Mouse (Mus musculus) liver, embryonic 14.5 days (tissue): Measurements from ENCODE around the gene Hist1h3f. TPM values are rescaled to one million over a fixed set of nuclear protein-coding genes. Genes with fewer than 3 reads are reported as not detected.
"Not testable (repeated sequence)": the region's sequence is repeated elsewhere in the genome, so short reads cannot be mapped to it uniquely, and the experiment has no call there.

Experiments used
- ATAC-seq: fragments of 200-750 bp; cut with Nextera tagmentation; 2 replicates; pipeline ENCODE4 v1.8.0; 2017; ENCODE audit warnings: moderate number of reproducible peaks, mild to moderate bottlenecking, moderate library complexity; ENCODE audit not compliant: insufficient read depth
- DNase-seq, 3 experiments: peaks; one replicate each; pipeline ENCODE4 v3.0.0-alpha.2; 2012 to 2013; ENCODE audit warnings: low read depth in 3 of 3, low spot score in 3 of 3
- H3K27ac ChIP-seq: fragments of 300-500 bp; sonication (generic); 2 replicates; pipeline ENCODE4 v1.5.1; 2014; ENCODE audit warnings: moderate library complexity, mild to moderate bottlenecking, control low read depth, inconsistent platforms
- H3K27me3 ChIP-seq: fragments of 300-500 bp; sonication (generic); 2 replicates; pipeline ENCODE4 v1.6.1; 2014; ENCODE audit warnings: mild to moderate bottlenecking, low read length, moderate library complexity; ENCODE audit not compliant: control insufficient read depth, insufficient read depth
- H3K36me3 ChIP-seq: fragments of 300-500 bp; sonication (generic); replicated peaks from 2 replicates; pipeline ENCODE4 v1.6.1; 2014; ENCODE audit warnings: low read depth; ENCODE audit not compliant: control insufficient read depth, insufficient read depth
- H3K4me1 ChIP-seq, 2 experiments: fragments of 200-500 bp in 1 of 2; fragments of 300-500 bp in 1 of 2; sonication (generic) in 1 of 2; replicated peaks; 2 replicates each; pipeline ENCODE4 v1.6.1; 2012 to 2014; ENCODE audit warnings: antibody characterized with exemption in 1 of 2, inconsistent platforms in 1 of 2, low read length in 1 of 2; ENCODE audit not compliant: control insufficient read depth in 2 of 2, insufficient read depth in 2 of 2
- H3K4me2 ChIP-seq: fragments of 300-500 bp; sonication (generic); 2 replicates; pipeline ENCODE4 v1.6.1; 2014; ENCODE audit warnings: low read depth, mild to moderate bottlenecking, control low read depth, moderate library complexity
- H3K4me3 ChIP-seq, 2 experiments: fragments of 200-500 bp in 1 of 2; fragments of 300-500 bp in 1 of 2; sonication (generic) in 1 of 2; 2 replicates each; pipeline ENCODE4 v1.5.1; 2012 to 2014; ENCODE audit warnings: low read depth in 2 of 2, low read length in 2 of 2, mild to moderate bottlenecking in 2 of 2, control low read depth in 1 of 2, inconsistent platforms in 1 of 2, moderate library complexity in 1 of 2; ENCODE audit not compliant: insufficient read depth in 1 of 2
- H3K9ac ChIP-seq: fragments of 300-500 bp; sonication (generic); replicated peaks from 2 replicates; pipeline ENCODE4 v1.6.1; 2014; ENCODE audit warnings: mild to moderate bottlenecking, control low read depth, moderate library complexity
- H3K9me3 ChIP-seq: fragments of 300-500 bp; sonication (generic); 2 replicates; pipeline ENCODE4 v1.6.1; 2016; ENCODE audit warnings: low read length, mixed read lengths; ENCODE audit not compliant: control insufficient read depth
- CTCF ChIP-seq: IDR thresholded peaks from 2 replicates; pipeline ENCODE4 v1.5.1; 2016; ENCODE audit warnings: antibody characterized with exemption, low read depth, control low read depth
- EP300 ChIP-seq: IDR thresholded peaks from 2 replicates; pipeline ENCODE4 v1.6.1; 2016; ENCODE audit warnings: antibody characterized with exemption, low read depth
- WGBS: fragments of 180-500 bp; shearing (Covaris S2); extraction: QIAGEN DNeasy Blood & Tissue Kit; methylation state at CpG from one replicate; pipeline ENCODE4 v1.1.7; 2014; ENCODE audit not compliant: insufficient replicate concordance; 5-methylcytosine and 5-hydroxymethylcytosine counted together
- polyA plus RNA-seq, 2 experiments: library from polyadenylated mRNA; depleted of rRNA in 1 of 2; stranded (reverse) in 1 of 2; unstranded in 1 of 2; fragments of >200 nt; fragmentation: Nextera tagmentation in 1 of 2; extraction: Ambion mirVana in 1 of 2; gene quantifications; 2 replicates each; pipeline versions ENCODE4 v1.2.1 to v1.2.3; 2012 to 2014

Gene Hist1h3f
- polyA plus RNA-seq, 2 experiments = 1.1 to 5.1 TPM

- Histone ChIP-seq H3K27ac (peak overlapping the region; percentile 88), H3K4me1 (peaks cover 31 to 33% of the 10 kb centered on the region in 2 experiments), H3K4me2 (peak overlapping the region; percentile 94), H3K9ac (peak overlapping the region; percentile 87), H3K4me3 (peak overlapping the region; percentile 20 to 55), H3K9me3 (no peaks in the 10 kb centered on the region), H3K36me3 (no peaks in the 10 kb centered on the region), H3K27me3 (no peaks in the 10 kb centered on the region)
- TF ChIP-seq EP300 (no peak), CTCF (no peak)
- no peak for DNase-seq
- ATAC-seq = no peak
These were observed 39.7 kb downstream of the Hist1h3f start for GRCm38 (mm10) chr13:23583387-23584068.

GRCm38 (mm10) chr13:23584331-23584730 lies 40.5 kb downstream of the Hist1h3f start:
- Histone ChIP-seq H3K36me3 (no peaks in the 10 kb centered on the region), H3K27me3 (no peaks in the 10 kb centered on the region), H3K4me2 (peak overlapping the region; percentile 94), H3K27ac (peak overlapping the region; percentile 88), H3K9me3 (no peaks in the 10 kb centered on the region), H3K4me3 (peak overlapping the region; percentile 55 to 78), H3K9ac (peak overlapping the region; percentile 87), H3K4me1 (peaks cover 29 to 33% of the 10 kb centered on the region in 2 experiments)
- TF ChIP-seq EP300 (0 out of 2 replicates have a peak, but pooled peaks have one; percentile 10), CTCF (no peak)
- DNase-seq = no peak
- no peak for ATAC-seq

GRCm38 (mm10) chr13:23585029-23585441 lies 41.2 kb downstream of the Hist1h3f start:
- TF ChIP-seq CTCF (no peak), EP300 (no peak)
- Histone ChIP-seq H3K36me3 (no peaks in the 10 kb centered on the region), H3K9ac (peak overlapping the region; percentile 87), H3K4me3 (peak overlapping the region; percentile 55 to 78), H3K9me3 (no peaks in the 10 kb centered on the region), H3K4me2 (peak overlapping the region; percentile 94), H3K27ac (peak overlapping the region; percentile 88), H3K27me3 (no peaks in the 10 kb centered on the region), H3K4me1 (peaks cover 29 to 33% of the 10 kb centered on the region in 2 experiments)
- under 1% methylated on average over 21 of the region's 21 CpGs for WGBS
- ATAC-seq (peak; percentile 4; the same call in 1 of the 2 replicates), DNase-seq (peak in 1 of 3 experiments; percentile 85)

GRCm38 (mm10) chr13:23585442-23586098 lies 41.7 kb downstream of the Hist1h3f start:
- H3K36me3 ChIP-seq, H3K27me3 ChIP-seq, H3K9me3 ChIP-seq: not testable (repeated sequence)
- 0% methylated on average over 27 of the region's 36 CpGs for WGBS
- TF ChIP-seq EP300 = peak; percentile 80
- Histone ChIP-seq H3K4me1 (peaks cover 29 to 32% of the 10 kb centered on the region in 2 experiments), H3K27ac (peak overlapping the region; percentile 88), H3K9ac (peak overlapping the region; percentile 87), H3K4me3 (peak overlapping the region; percentile 55 to 78), H3K4me2 (peak overlapping the region; percentile 94)
- ATAC-seq = peak; percentile 73
- peak; percentile 90 to 95 (median 91) for DNase-seq

- no peak for TF ChIP-seq EP300
- H3K9me3 ChIP-seq = no peaks in the 10 kb centered on the region
- H3K4me2 ChIP-seq = peak overlapping the region; percentile 94
- no peaks in the 10 kb centered on the region for H3K27me3 ChIP-seq
- H3K9ac ChIP-seq = peak overlapping the region; percentile 94
- DNase-seq (no peak), ATAC-seq (no peak)
- peaks cover 23 to 27% of the 10 kb centered on the region in 2 experiments for H3K4me1 ChIP-seq
- H3K4me3 ChIP-seq = peak overlapping the region; percentile 55 to 61
- WGBS = 2% methylated on average over 22 of the region's 22 CpGs
- peak overlapping the region; percentile 88 for H3K27ac ChIP-seq
- no peaks in the 10 kb centered on the region for H3K36me3 ChIP-seq
These were observed 42.5 kb downstream of the Hist1h3f start for GRCm38 (mm10) chr13:23586099-23586939.
